ENCODE assay signal across 20 mouse cellular contexts in the genomic region with DNA sequence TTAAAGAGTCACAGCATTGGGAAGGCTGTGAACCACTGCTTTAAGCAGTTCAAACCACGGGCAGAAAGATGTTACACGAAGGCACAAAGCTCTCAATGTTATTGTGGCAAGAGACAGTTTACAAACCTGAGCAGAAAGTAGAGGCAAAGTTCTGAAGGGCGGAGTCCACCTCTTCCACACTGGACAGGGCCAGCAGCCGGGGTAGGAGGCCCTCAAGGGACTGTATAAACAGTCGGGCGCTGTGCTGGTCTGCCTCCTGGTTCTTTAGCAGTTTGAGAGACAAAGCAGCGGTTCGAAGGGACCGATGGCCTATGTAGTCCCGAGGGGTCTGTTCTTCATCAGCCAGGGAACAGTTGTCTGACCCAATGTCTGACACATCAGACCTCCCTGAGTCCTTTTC.
"Had no signal": no experiment of that assay in that cellular context is flagged by ENCODE, and none has a peak within 500 bp of the region (broad histone marks: within the 10 kb centered on the region; RNA-seq: fewer than 3 reads in every experiment).

No protein-coding gene starts in this region.

- H3K36me3 ChIP-seq: heart, embryonic 10.5 days; heart, embryonic 12.5 days; limb, embryonic 13.5 days; limb, embryonic 15.5 days had no signal

- H3K4me1 ChIP-seq: forebrain, embryonic 15.5 days; heart, embryonic 10.5 days; heart, embryonic 12.5 days; hindbrain, embryonic 15.5 days; limb, embryonic 13.5 days; limb, embryonic 15.5 days had no signal

- H3K9me3 ChIP-seq: forebrain, embryonic 15.5 days; heart, embryonic 10.5 days; heart, embryonic 12.5 days; hindbrain, embryonic 13.5 days; hindbrain, embryonic 15.5 days; limb, embryonic 13.5 days; limb, embryonic 15.5 days had no signal

- DNase-seq: forebrain, postnatal 0 days; gastrocnemius, postnatal 14 days; gastrocnemius, postnatal 36 days; heart, adult 18-20 months; heart, postnatal 10 days; kidney, adult 11 months; kidney, adult 9 months; kidney, postnatal 14 days; layer of hippocampus, adult 9-11 months; layer of hippocampus, postnatal 36 days had no signal

- H3K9ac ChIP-seq: forebrain, embryonic 15.5 days; forebrain, postnatal 0 days; heart, embryonic 12.5 days; hindbrain, embryonic 13.5 days; hindbrain, embryonic 15.5 days; limb, embryonic 13.5 days; limb, embryonic 15.5 days; liver, embryonic 14.5 days had no signal

- H3K27me3 ChIP-seq: forebrain, embryonic 15.5 days; heart, embryonic 12.5 days; hindbrain, embryonic 13.5 days; hindbrain, embryonic 15.5 days; limb, embryonic 13.5 days; limb, embryonic 15.5 days had no signal

- H3K4me2 ChIP-seq: forebrain, embryonic 15.5 days; heart, embryonic 12.5 days; hindbrain, embryonic 13.5 days; hindbrain, embryonic 15.5 days; limb, embryonic 13.5 days; limb, embryonic 15.5 days; liver, embryonic 11.5 days had no signal

- H3K27ac ChIP-seq: forebrain, embryonic 15.5 days; heart, embryonic 10.5 days; hindbrain, embryonic 13.5 days; hindbrain, embryonic 15.5 days; hindbrain, postnatal 0 days; limb, embryonic 13.5 days; limb, embryonic 15.5 days; liver, embryonic 14.5 days had no signal

- H3K4me3 ChIP-seq: forebrain, embryonic 15.5 days; heart, embryonic 10.5 days; heart, embryonic 12.5 days; hindbrain, embryonic 13.5 days; hindbrain, embryonic 15.5 days; limb, embryonic 13.5 days; limb, embryonic 15.5 days had no signal

- ATAC-seq: forebrain, embryonic 15.5 days; forebrain, postnatal 0 days; hindbrain, postnatal 0 days had no signal
